Mouse (Mus musculus): ENCODE measurements around the gene Lce1k. TPM values are rescaled to one million over a fixed set of nuclear protein-coding genes. Genes with fewer than 3 reads are reported as not detected.

The Lce1k gene
- polyA plus RNA-seq (2014; fragmentation: Illumina TruSeq; extraction: RNeasy Lipid Tissue Mini Kit (QIAGEN cat#74804); ENCODE audit: low read depth, low replicate concordance): not detected

GRCm38 (mm10) chr3:92807791-92808190 is at the start of gene Lce1k:
Gene Lce1k, minus strand, starts transcription at chr3:92807891.

GRCm38 (mm10) chr3:92851186-92851585 is 43.5 kb upstream of the Lce1k start, which contains the start of gene Lce1l:
Gene Lce1l, minus strand, starts transcription at chr3:92851286.

DNA sequence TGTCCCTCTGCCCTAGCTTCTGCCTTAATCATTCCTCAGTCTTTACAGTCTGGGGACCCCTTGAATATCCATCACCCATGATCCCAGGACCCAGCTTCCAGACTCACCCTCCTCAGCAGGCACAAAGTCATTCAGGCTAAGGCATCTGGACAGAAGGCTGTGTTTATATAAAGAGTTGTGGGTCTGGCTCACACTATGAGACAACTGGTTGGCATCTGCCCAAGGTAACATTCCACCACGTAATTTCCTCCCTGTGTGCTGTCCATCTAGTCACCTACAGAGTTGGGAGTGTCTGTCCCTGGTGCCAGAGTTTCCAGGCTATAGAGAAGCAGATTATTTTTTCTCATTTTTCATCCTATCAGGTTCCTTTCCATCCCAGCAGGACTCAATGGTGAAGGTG is 19.4 kb upstream of the Lce1k start, which contains the start of gene Kprp:
Gene Kprp (minus strand): TSS at position 140 of the 400 bp plus-strand sequence.

DNA sequence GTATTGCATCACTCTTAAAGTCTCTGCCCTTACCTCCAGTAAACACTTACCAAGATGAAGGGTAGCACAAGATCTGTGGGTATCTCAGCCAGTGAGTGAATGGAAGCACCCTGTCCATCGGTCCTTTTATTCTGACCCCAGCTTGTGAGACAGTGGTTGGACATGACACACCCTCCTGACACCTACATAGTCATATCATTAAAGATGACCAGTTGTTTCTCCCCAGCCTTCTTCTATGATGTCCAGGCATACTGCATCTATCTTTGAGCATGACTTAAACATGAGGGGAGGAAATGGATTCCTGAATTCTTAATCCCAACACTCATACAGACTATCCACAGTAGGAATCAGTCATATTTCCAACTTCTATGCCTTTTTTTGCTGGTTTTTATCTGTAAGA is 17.3 kb downstream of the Lce1k start, which contains the start of gene Lce1j:
Gene Lce1j (minus strand): TSS at position 101 of the 400 bp plus-strand sequence.

DNA sequence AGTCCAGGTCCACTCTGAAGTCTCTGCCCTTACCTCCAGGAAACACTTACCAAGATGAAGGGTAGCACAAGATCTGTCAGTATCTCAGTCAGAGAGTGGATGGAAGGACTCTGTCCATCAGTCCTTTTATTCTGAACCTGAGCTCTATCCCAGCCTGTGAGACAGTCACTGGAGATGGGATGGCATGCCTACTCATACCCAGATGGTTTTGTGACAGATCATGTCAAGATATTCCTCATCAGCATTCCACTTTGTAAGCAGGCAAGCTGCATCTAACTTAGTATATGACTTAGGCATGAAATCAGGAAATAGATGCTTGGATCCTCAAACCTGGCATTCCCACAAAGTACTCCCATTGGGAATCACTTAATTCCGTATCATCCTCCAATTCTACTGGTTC is 28.9 kb downstream of the Lce1k start, which contains the start of gene Lce1i:
Gene Lce1i (minus strand): TSS at position 101 of the 400 bp plus-strand sequence.

DNA sequence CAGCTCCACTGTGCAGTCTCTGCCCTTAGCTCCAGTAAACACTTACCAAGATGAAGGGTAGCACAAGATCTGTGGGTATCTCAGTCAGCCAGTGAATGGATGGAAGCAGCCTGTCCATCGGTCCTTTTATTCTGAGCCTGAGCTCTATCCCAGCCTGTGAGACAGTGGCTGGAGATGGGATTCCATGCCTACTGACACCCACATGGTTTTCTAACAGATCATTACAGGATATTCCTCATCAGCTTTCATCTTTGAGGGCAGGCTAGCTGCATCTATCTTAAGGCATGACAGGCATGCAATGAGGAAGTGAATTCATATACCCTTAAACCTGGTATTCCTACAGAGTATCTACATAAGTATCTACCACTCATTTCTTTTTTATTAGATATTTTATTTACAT is 42.7 kb downstream of the Lce1k start, which contains the start of gene Lce1h:
Gene Lce1h (minus strand): TSS at position 101 of the 400 bp plus-strand sequence.

Other genes with a start within 250 kb of the Lce1k start
- not detected for gene Ivl, start 234.2 kb downstream of the Lce1k start, polyA plus RNA-seq (2014; fragmentation: Illumina TruSeq; extraction: RNeasy Lipid Tissue Mini Kit (QIAGEN cat#74804); ENCODE audit: low read depth, low replicate concordance)
- gene Smcp, start 218.9 kb downstream of the Lce1k start, polyA plus RNA-seq (2014; fragmentation: Illumina TruSeq; extraction: RNeasy Lipid Tissue Mini Kit (QIAGEN cat#74804); ENCODE audit: low read depth, low replicate concordance): not detected
- gene 2210017I01Rik, start 200.4 kb downstream of the Lce1k start, polyA plus RNA-seq (2014; fragmentation: Illumina TruSeq; extraction: RNeasy Lipid Tissue Mini Kit (QIAGEN cat#74804); ENCODE audit: low read depth, low replicate concordance): not detected
- gene Lce6a, start 186.2 kb downstream of the Lce1k start, polyA plus RNA-seq (2014; fragmentation: Illumina TruSeq; extraction: RNeasy Lipid Tissue Mini Kit (QIAGEN cat#74804); ENCODE audit: low read depth, low replicate concordance): not detected
- not detected for gene Lce1a1, start 159.6 kb downstream of the Lce1k start, polyA plus RNA-seq (2014; fragmentation: Illumina TruSeq; extraction: RNeasy Lipid Tissue Mini Kit (QIAGEN cat#74804); ENCODE audit: low read depth, low replicate concordance)
- not detected for gene Lce1b, start 151.0 kb downstream of the Lce1k start, polyA plus RNA-seq (2014; fragmentation: Illumina TruSeq; extraction: RNeasy Lipid Tissue Mini Kit (QIAGEN cat#74804); ENCODE audit: low read depth, low replicate concordance)
- gene Lce1a2, start 137.6 kb downstream of the Lce1k start, polyA plus RNA-seq (2014; fragmentation: Illumina TruSeq; extraction: RNeasy Lipid Tissue Mini Kit (QIAGEN cat#74804); ENCODE audit: low read depth, low replicate concordance): not detected
- not detected for gene Lce1c, start 128.6 kb downstream of the Lce1k start, polyA plus RNA-seq (2014; fragmentation: Illumina TruSeq; extraction: RNeasy Lipid Tissue Mini Kit (QIAGEN cat#74804); ENCODE audit: low read depth, low replicate concordance)
- gene Lce1d, start 120.7 kb downstream of the Lce1k start, polyA plus RNA-seq (2014; fragmentation: Illumina TruSeq; extraction: RNeasy Lipid Tissue Mini Kit (QIAGEN cat#74804); ENCODE audit: low read depth, low replicate concordance): not detected
- gene Lce1e, start 98.8 kb downstream of the Lce1k start, polyA plus RNA-seq (2014; fragmentation: Illumina TruSeq; extraction: RNeasy Lipid Tissue Mini Kit (QIAGEN cat#74804); ENCODE audit: low read depth, low replicate concordance): not detected
- gene Lce1f, start 87.5 kb downstream of the Lce1k start, polyA plus RNA-seq (2014; fragmentation: Illumina TruSeq; extraction: RNeasy Lipid Tissue Mini Kit (QIAGEN cat#74804); ENCODE audit: low read depth, low replicate concordance): not detected
- not detected for gene Gm38119, start 68.8 kb downstream of the Lce1k start, polyA plus RNA-seq (2014; fragmentation: Illumina TruSeq; extraction: RNeasy Lipid Tissue Mini Kit (QIAGEN cat#74804); ENCODE audit: low read depth, low replicate concordance)
- gene Lce1g, start 55.6 kb downstream of the Lce1k start, polyA plus RNA-seq (2014; fragmentation: Illumina TruSeq; extraction: RNeasy Lipid Tissue Mini Kit (QIAGEN cat#74804); ENCODE audit: low read depth, low replicate concordance): not detected
- not detected for gene Lce1h, start 42.8 kb downstream of the Lce1k start, polyA plus RNA-seq (2014; fragmentation: Illumina TruSeq; extraction: RNeasy Lipid Tissue Mini Kit (QIAGEN cat#74804); ENCODE audit: low read depth, low replicate concordance)
- gene Lce1i, start 29.0 kb downstream of the Lce1k start, polyA plus RNA-seq (2014; fragmentation: Illumina TruSeq; extraction: RNeasy Lipid Tissue Mini Kit (QIAGEN cat#74804); ENCODE audit: low read depth, low replicate concordance): not detected
- not detected for gene Lce1j, start 17.4 kb downstream of the Lce1k start, polyA plus RNA-seq (2014; fragmentation: Illumina TruSeq; extraction: RNeasy Lipid Tissue Mini Kit (QIAGEN cat#74804); ENCODE audit: low read depth, low replicate concordance)
- not detected for gene Kprp, start 19.4 kb upstream of the Lce1k start, polyA plus RNA-seq (2014; fragmentation: Illumina TruSeq; extraction: RNeasy Lipid Tissue Mini Kit (QIAGEN cat#74804); ENCODE audit: low read depth, low replicate concordance)
- not detected for gene Lce1l, start 43.4 kb upstream of the Lce1k start, polyA plus RNA-seq (2014; fragmentation: Illumina TruSeq; extraction: RNeasy Lipid Tissue Mini Kit (QIAGEN cat#74804); ENCODE audit: low read depth, low replicate concordance)
- not detected for gene 2310050C09Rik, start 62.3 kb upstream of the Lce1k start, polyA plus RNA-seq (2014; fragmentation: Illumina TruSeq; extraction: RNeasy Lipid Tissue Mini Kit (QIAGEN cat#74804); ENCODE audit: low read depth, low replicate concordance)
- gene Lce3a, start 118.3 kb upstream of the Lce1k start, polyA plus RNA-seq (2014; fragmentation: Illumina TruSeq; extraction: RNeasy Lipid Tissue Mini Kit (QIAGEN cat#74804); ENCODE audit: low read depth, low replicate concordance): not detected
- not detected for gene Lce3b, start 125.1 kb upstream of the Lce1k start, polyA plus RNA-seq (2014; fragmentation: Illumina TruSeq; extraction: RNeasy Lipid Tissue Mini Kit (QIAGEN cat#74804); ENCODE audit: low read depth, low replicate concordance)
- not detected for gene Lce3c, start 136.6 kb upstream of the Lce1k start, polyA plus RNA-seq (2014; fragmentation: Illumina TruSeq; extraction: RNeasy Lipid Tissue Mini Kit (QIAGEN cat#74804); ENCODE audit: low read depth, low replicate concordance)
- gene Lce3d, start 149.5 kb upstream of the Lce1k start, polyA plus RNA-seq (2014; fragmentation: Illumina TruSeq; extraction: RNeasy Lipid Tissue Mini Kit (QIAGEN cat#74804); ENCODE audit: low read depth, low replicate concordance): not detected
- not detected for gene Lce3e, start 159.2 kb upstream of the Lce1k start, polyA plus RNA-seq (2014; fragmentation: Illumina TruSeq; extraction: RNeasy Lipid Tissue Mini Kit (QIAGEN cat#74804); ENCODE audit: low read depth, low replicate concordance)
- gene Lce3f, start 184.3 kb upstream of the Lce1k start, polyA plus RNA-seq (2014; fragmentation: Illumina TruSeq; extraction: RNeasy Lipid Tissue Mini Kit (QIAGEN cat#74804); ENCODE audit: low read depth, low replicate concordance): not detected
- gene Crct1, start 207.8 kb upstream of the Lce1k start, polyA plus RNA-seq (2014; fragmentation: Illumina TruSeq; extraction: RNeasy Lipid Tissue Mini Kit (QIAGEN cat#74804); ENCODE audit: low read depth, low replicate concordance): not detected
- gene Lce1m, start 211.2 kb upstream of the Lce1k start, polyA plus RNA-seq (2014; fragmentation: Illumina TruSeq; extraction: RNeasy Lipid Tissue Mini Kit (QIAGEN cat#74804); ENCODE audit: low read depth, low replicate concordance): not detected